Mouse (Mus musculus): ENCODE measurements at regions not wholly inside any gene's neighbourhood (a gene's known extent, or its start where the extent isn't known, plus 50 kb on each side); places are given as distances from the start of the nearest gene placed in this dataset.

- H3K36me3 ChIP-seq (ENCODE audit: control insufficient read depth, insufficient read depth) = no peaks in the 10 kb centered on the region
- H3K27me3 ChIP-seq (ENCODE audit: control insufficient read depth, insufficient read depth, insufficient read length) = no peaks in the 10 kb centered on the region
- no peaks in the 10 kb centered on the region for H3K79me3 ChIP-seq (ENCODE audit: low read depth)
- TF ChIP-seq USF1 (IDR thresholded peaks at IDR 0.05; ENCODE audit: low read depth) (no peak), FOSL1 (IDR thresholded peaks at IDR 0.05; ENCODE audit: insufficient read depth, low read length, poor library complexity, severe bottlenecking) (no peak), MYOG (IDR thresholded peaks at IDR 0.05; ENCODE audit: control insufficient read depth, extremely low read depth, insufficient read length) (no peak), MYOD1 (IDR thresholded peaks at IDR 0.05; ENCODE audit: control insufficient read depth, insufficient read length, low read depth) (no peak), CEBPB (IDR thresholded peaks at IDR 0.05; ENCODE audit: low read depth) (no peak)
- no peak overlapping the region for H3K4me3 ChIP-seq (ENCODE audit: insufficient read depth, poor library complexity, severe bottlenecking)
- H3ac ChIP-seq (ENCODE audit: control insufficient read depth, insufficient read length, low read depth) = no peak overlapping the region
- no peaks in the 10 kb centered on the region for H3K79me2 ChIP-seq (ENCODE audit: control insufficient read depth, insufficient read depth)
These were observed 357.7 kb upstream of the Tbx3 start for GRCm38 (mm10) chr5:119312808-119313207.

GRCm38 (mm10) chr5:119315149-119315548 lies 355.3 kb upstream of the Tbx3 start:
- no peaks in the 10 kb centered on the region for H3K79me3 ChIP-seq (ENCODE audit: low read depth)
- no peak overlapping the region for H3ac ChIP-seq (ENCODE audit: control insufficient read depth, insufficient read length, low read depth)
- TF ChIP-seq USF1 (IDR thresholded peaks at IDR 0.05; ENCODE audit: low read depth) (no peak), MYOG (IDR thresholded peaks at IDR 0.05; ENCODE audit: control insufficient read depth, extremely low read depth, insufficient read length) (no peak), CEBPB (IDR thresholded peaks at IDR 0.05; ENCODE audit: low read depth) (no peak), MYOD1 (IDR thresholded peaks at IDR 0.05; ENCODE audit: control insufficient read depth, insufficient read length, low read depth) (no peak), MAX (IDR thresholded peaks at IDR 0.05) (no peak), CTCF (IDR thresholded peaks at IDR 0.05; ENCODE audit: control insufficient read depth, insufficient read depth, insufficient read length) (no peak), FOSL1 (IDR thresholded peaks at IDR 0.05; ENCODE audit: insufficient read depth, low read length, poor library complexity, severe bottlenecking) (no peak)
- no peaks in the 10 kb centered on the region for H3K27me3 ChIP-seq (ENCODE audit: control insufficient read depth, insufficient read depth, insufficient read length)
- no peak overlapping the region for H3K4me3 ChIP-seq (ENCODE audit: insufficient read depth, poor library complexity, severe bottlenecking)
- no peaks in the 10 kb centered on the region for H3K79me2 ChIP-seq (ENCODE audit: control insufficient read depth, insufficient read depth)
- H3K36me3 ChIP-seq (ENCODE audit: control insufficient read depth, insufficient read depth) = no peaks in the 10 kb centered on the region

- H3K27me3 ChIP-seq (ENCODE audit: control insufficient read depth, insufficient read depth, insufficient read length) = no peaks in the 10 kb centered on the region
- no peak overlapping the region for H3K4me3 ChIP-seq (ENCODE audit: insufficient read depth, poor library complexity, severe bottlenecking)
- no peaks in the 10 kb centered on the region for H3K36me3 ChIP-seq (ENCODE audit: control insufficient read depth, insufficient read depth)
- TF ChIP-seq CTCF (IDR thresholded peaks at IDR 0.05; ENCODE audit: control insufficient read depth, insufficient read depth, insufficient read length) (no peak), USF1 (IDR thresholded peaks at IDR 0.05; ENCODE audit: low read depth) (no peak), FOSL1 (IDR thresholded peaks at IDR 0.05; ENCODE audit: insufficient read depth, low read length, poor library complexity, severe bottlenecking) (no peak), MAX (IDR thresholded peaks at IDR 0.05) (no peak), CEBPB (IDR thresholded peaks at IDR 0.05; ENCODE audit: low read depth) (no peak), MYOD1 (IDR thresholded peaks at IDR 0.05; ENCODE audit: control insufficient read depth, insufficient read length, low read depth) (no peak), MYOG (IDR thresholded peaks at IDR 0.05; ENCODE audit: control insufficient read depth, extremely low read depth, insufficient read length) (no peak)
- no peaks in the 10 kb centered on the region for H3K79me2 ChIP-seq (ENCODE audit: control insufficient read depth, insufficient read depth)
- H3ac ChIP-seq (ENCODE audit: control insufficient read depth, insufficient read length, low read depth) = no peak overlapping the region
- H3K79me3 ChIP-seq (ENCODE audit: low read depth) = no peaks in the 10 kb centered on the region
These were observed 352.9 kb upstream of the Tbx3 start for GRCm38 (mm10) chr5:119317617-119318016.

GRCm38 (mm10) chr5:119321368-119322144 lies 348.9 kb upstream of the Tbx3 start:
- Histone ChIP-seq H3K4me3 (ENCODE audit: insufficient read depth, poor library complexity, severe bottlenecking) (no peak overlapping the region), H3K27me3 (ENCODE audit: control insufficient read depth, insufficient read depth, insufficient read length) (no peaks in the 10 kb centered on the region), H3K79me2 (ENCODE audit: control insufficient read depth, insufficient read depth) (no peaks in the 10 kb centered on the region), H3K36me3 (ENCODE audit: control insufficient read depth, insufficient read depth) (no peaks in the 10 kb centered on the region), H3ac (ENCODE audit: control insufficient read depth, insufficient read length, low read depth) (no peak overlapping the region), H3K79me3 (ENCODE audit: low read depth) (no peaks in the 10 kb centered on the region)
- TF ChIP-seq CTCF (IDR thresholded peaks at IDR 0.05; ENCODE audit: control insufficient read depth, insufficient read depth, insufficient read length) = no peak
- no peak for TF ChIP-seq CEBPB (IDR thresholded peaks at IDR 0.05; ENCODE audit: low read depth)
- TF ChIP-seq USF1 (IDR thresholded peaks at IDR 0.05; ENCODE audit: low read depth) = no peak
- no peak for TF ChIP-seq MAX (IDR thresholded peaks at IDR 0.05)
- no peak for TF ChIP-seq MYOD1 (IDR thresholded peaks at IDR 0.05; ENCODE audit: control insufficient read depth, insufficient read length, low read depth)
- no peak for TF ChIP-seq MYOG (IDR thresholded peaks at IDR 0.05; ENCODE audit: control insufficient read depth, extremely low read depth, insufficient read length)
- TF ChIP-seq FOSL1 (IDR thresholded peaks at IDR 0.05; ENCODE audit: insufficient read depth, low read length, poor library complexity, severe bottlenecking) = no peak

- Histone ChIP-seq H3K4me3 (ENCODE audit: insufficient read depth, poor library complexity, severe bottlenecking) (no peak overlapping the region), H3K79me2 (ENCODE audit: control insufficient read depth, insufficient read depth) (no peaks in the 10 kb centered on the region), H3K27me3 (ENCODE audit: control insufficient read depth, insufficient read depth, insufficient read length) (no peaks in the 10 kb centered on the region), H3ac (ENCODE audit: control insufficient read depth, insufficient read length, low read depth) (no peak overlapping the region), H3K79me3 (ENCODE audit: low read depth) (no peaks in the 10 kb centered on the region), H3K36me3 (ENCODE audit: control insufficient read depth, insufficient read depth) (no peaks in the 10 kb centered on the region)
- TF ChIP-seq FOSL1 (IDR thresholded peaks at IDR 0.05; ENCODE audit: insufficient read depth, low read length, poor library complexity, severe bottlenecking) (no peak), CTCF (IDR thresholded peaks at IDR 0.05; ENCODE audit: control insufficient read depth, insufficient read depth, insufficient read length) (no peak), MYOD1 (IDR thresholded peaks at IDR 0.05; ENCODE audit: control insufficient read depth, insufficient read length, low read depth) (no peak), MYOG (IDR thresholded peaks at IDR 0.05; ENCODE audit: control insufficient read depth, extremely low read depth, insufficient read length) (no peak), MAX (IDR thresholded peaks at IDR 0.05) (no peak), CEBPB (IDR thresholded peaks at IDR 0.05; ENCODE audit: low read depth) (no peak), USF1 (IDR thresholded peaks at IDR 0.05; ENCODE audit: low read depth) (no peak)
These were observed 348.1 kb upstream of the Tbx3 start for GRCm38 (mm10) chr5:119322411-119322810.
